Mouse (Mus musculus): ENCODE data around the gene Wdr17.

DNA sequence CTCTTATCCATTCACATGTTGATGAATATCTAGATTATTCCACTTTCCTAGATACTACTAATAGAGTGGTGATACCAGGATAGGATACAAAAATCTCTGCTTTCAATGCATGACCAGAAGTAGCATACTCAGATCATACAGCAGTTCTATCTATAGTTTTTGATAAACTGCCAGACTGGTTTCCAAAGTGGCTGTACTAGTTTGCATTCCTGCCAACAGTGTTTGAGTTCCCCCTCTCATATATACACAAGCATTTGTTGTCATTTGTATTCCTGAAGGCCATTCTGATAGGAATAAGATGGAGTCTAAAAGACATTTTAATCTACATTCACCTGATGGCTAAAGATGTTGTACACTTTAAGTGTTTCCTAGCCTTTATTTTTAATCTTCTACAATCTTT is 110.0 kb downstream of the Wdr17 start:
- no peak for TF ChIP-seq POLR2A (IDR thresholded peaks at IDR 0.05; ENCODE audit: control insufficient read depth, low read depth, low read length)
- TF ChIP-seq CTCF (IDR thresholded peaks at IDR 0.05; ENCODE audit: control insufficient read depth, insufficient read depth, insufficient replicate concordance, low read depth, low read length), result no peak

Data from testis, adult 2 months (tissue).